Mouse (Mus musculus) hindbrain, embryonic 13.5 days (tissue): Measurements from ENCODE around the gene Gemin5. TPM values are rescaled to one million over a fixed set of nuclear protein-coding genes. Genes with fewer than 3 reads are reported as not detected.
A peak's percentile ranks its signal among the peaks of the same experiment; 100 is the strongest.

ENCODE experiments used
- ATAC-seq: fragments of 200-750 bp; cut with Nextera tagmentation; 2 replicates; pipeline ENCODE4 v1.8.0; 2017; ENCODE audit warnings: moderate TSS enrichment; ENCODE audit not compliant: low FRiP score
- H3K27ac ChIP-seq: fragments of 300-500 bp; sonication (generic); 2 replicates; pipeline ENCODE4 v1.5.1; 2015; ENCODE audit warnings: inconsistent platforms, mild to moderate bottlenecking, moderate library complexity
- H3K27me3 ChIP-seq: fragments of 300-500 bp; sonication (generic); 2 replicates; pipeline ENCODE4 v1.6.1; 2015; ENCODE audit warnings: mild to moderate bottlenecking, inconsistent platforms
- H3K36me3 ChIP-seq: fragments of 300-500 bp; sonication (generic); 2 replicates; pipeline ENCODE4 v1.6.1; 2015; ENCODE audit warnings: mild to moderate bottlenecking, inconsistent platforms
- H3K4me1 ChIP-seq: fragments of 300-500 bp; sonication (generic); replicated peaks from 2 replicates; pipeline ENCODE4 v1.6.1; 2015; ENCODE audit warnings: inconsistent platforms
- H3K4me2 ChIP-seq: fragments of 300-500 bp; sonication (generic); 2 replicates; pipeline ENCODE4 v1.6.1; 2015; ENCODE audit warnings: inconsistent platforms, mild to moderate bottlenecking, moderate library complexity
- H3K4me3 ChIP-seq: fragments of 300-500 bp; sonication (generic); 2 replicates; pipeline ENCODE4 v1.5.1; 2015; ENCODE audit warnings: mild to moderate bottlenecking, inconsistent platforms
- H3K9ac ChIP-seq: fragments of 300-500 bp; sonication (generic); 2 replicates; pipeline ENCODE4 v1.6.1; 2015; ENCODE audit warnings: mild to moderate bottlenecking, inconsistent platforms
- H3K9me3 ChIP-seq: fragments of 300-500 bp; sonication (generic); 2 replicates; pipeline ENCODE4 v1.6.1; 2016; ENCODE audit warnings: inconsistent platforms
- WGBS: fragments of 180-500 bp; shearing (Covaris S2); methylation state at CpG from one replicate; pipeline ENCODE4 v1.1.7; 2015; 5-methylcytosine and 5-hydroxymethylcytosine counted together
- polyA plus RNA-seq: library from polyadenylated mRNA; unstranded; fragments of >200 nt; fragmentation: Nextera tagmentation; extraction: Ambion mirVana; gene quantifications from 2 replicates; pipeline ENCODE4 v1.2.1, GENCODE M21; 2015

Gene Gemin5
- polyA plus RNA-seq, 1 experiment from 2014 or later: 17.0 TPM

DNA sequence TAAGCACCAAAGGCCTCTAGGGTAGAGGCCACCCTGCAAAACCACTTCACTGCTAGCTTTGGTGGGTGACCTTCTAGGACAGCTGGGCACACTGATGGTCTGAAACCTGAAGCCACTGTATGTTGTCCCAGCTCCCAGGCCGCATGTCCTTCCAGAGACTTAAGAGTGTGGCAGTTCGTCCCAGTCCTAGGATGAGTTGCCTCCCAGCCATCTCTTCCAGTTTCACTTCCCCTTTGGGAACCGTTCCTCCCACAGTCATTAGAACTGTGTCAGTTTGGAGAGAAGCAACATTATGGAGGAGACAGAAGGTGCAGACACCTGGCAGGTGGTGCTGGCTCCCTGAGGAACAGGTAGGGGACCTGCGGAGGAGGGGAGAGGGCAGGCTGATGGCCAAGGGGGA, 75.8 kb downstream of the Gemin5 start:
- H3K27ac ChIP-seq: no peak overlapping the region
- 61% methylated on average over 4 of the region's 4 CpGs for WGBS
- no peak for ATAC-seq
- H3K4me3 ChIP-seq: no peak overlapping the region
- peaks cover 2% of the 10 kb centered on the region; the same call in 1 of the 2 replicates for H3K4me1 ChIP-seq
- no peaks in the 10 kb centered on the region for H3K9me3 ChIP-seq
- H3K27me3 ChIP-seq: peaks cover 22% of the 10 kb centered on the region
- no peaks in the 10 kb centered on the region for H3K36me3 ChIP-seq
- 0 out of 2 replicates have a peak overlapping the region, but pooled peaks have one; percentile 7 for H3K4me2 ChIP-seq
- H3K9ac ChIP-seq: no peak overlapping the region

DNA sequence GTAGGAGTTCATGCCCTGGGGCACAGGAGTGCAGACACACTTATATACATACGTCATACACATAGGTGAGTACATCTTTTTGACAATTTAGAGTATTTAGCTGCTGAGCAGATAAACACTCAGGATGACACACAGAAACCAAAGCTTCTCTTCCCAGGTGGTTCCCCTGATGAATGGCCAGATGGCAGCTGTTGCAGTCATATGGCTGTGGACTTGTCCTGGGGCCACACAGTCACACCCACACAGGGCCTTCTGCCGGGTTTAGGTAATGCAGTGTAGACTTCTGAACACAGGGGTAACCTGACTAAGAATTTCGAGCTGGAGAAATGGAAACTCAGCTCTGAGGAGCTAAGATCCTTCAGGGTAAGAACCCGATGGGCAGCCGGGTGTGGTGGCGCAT, 86.6 kb downstream of the Gemin5 start:
- WGBS: 92% methylated on average over 6 of the region's 6 CpGs
- Histone ChIP-seq H3K27ac (no peak overlapping the region), H3K4me1 (no peaks in the 10 kb centered on the region), H3K4me3 (no peak overlapping the region), H3K9me3 (no peaks in the 10 kb centered on the region), H3K4me2 (no peak overlapping the region), H3K27me3 (no peaks in the 10 kb centered on the region), H3K9ac (no peak overlapping the region), H3K36me3 (no peaks in the 10 kb centered on the region)
- ATAC-seq: no peak

GRCm38 (mm10) chr11:58077270-58077669, 91.1 kb downstream of the Gemin5 start:
- Histone ChIP-seq H3K36me3 (no peaks in the 10 kb centered on the region), H3K27ac (no peak overlapping the region), H3K4me3 (no peak overlapping the region), H3K9ac (no peak overlapping the region), H3K27me3 (no peaks in the 10 kb centered on the region), H3K4me2 (no peak overlapping the region), H3K9me3 (no peaks in the 10 kb centered on the region), H3K4me1 (no peaks in the 10 kb centered on the region)
- 74% methylated on average over 4 of the region's 4 CpGs for WGBS
- ATAC-seq: no peak

- Histone ChIP-seq H3K9me3 (no peaks in the 10 kb centered on the region), H3K4me1 (no peaks in the 10 kb centered on the region), H3K36me3 (no peaks in the 10 kb centered on the region), H3K27ac (no peak overlapping the region), H3K27me3 (no peaks in the 10 kb centered on the region), H3K9ac (no peak overlapping the region), H3K4me3 (no peak overlapping the region), H3K4me2 (no peak overlapping the region)
- ATAC-seq: no peak
- WGBS: 90% methylated on average over 3 of the region's 3 CpGs
These were observed 95.4 kb downstream of the Gemin5 start for GRCm38 (mm10) chr11:58072978-58073377.

Other genes with a start within 250 kb of the Gemin5 start
- 16.4 and 17.4 TPM in 2 replicates for gene Larp1, start 159.5 kb downstream of the Gemin5 start, polyA plus RNA-seq
- 0.12 TPM in 1 of 2 replicates, not detected in the other for gene Gm12248, start 75.4 kb downstream of the Gemin5 start, polyA plus RNA-seq
- gene Cnot8, start 64.4 kb downstream of the Gemin5 start, polyA plus RNA-seq: 114 and 117 TPM in 2 replicates
- 104 and 108 TPM in 2 replicates for gene Mrpl22, start 3.1 kb upstream of the Gemin5 start, polyA plus RNA-seq
- 1.6 and 1.7 TPM in 2 replicates for gene Igtp, start 31.0 kb upstream of the Gemin5 start, polyA plus RNA-seq
- 0.75 and 0.99 TPM in 2 replicates for gene Irgm2, start 31.1 kb upstream of the Gemin5 start, polyA plus RNA-seq
- 0.08 TPM in 1 of 2 replicates, not detected in the other for gene 4930438A08Rik, start 106.3 kb upstream of the Gemin5 start, polyA plus RNA-seq
- gene Zfp692, start 138.5 kb upstream of the Gemin5 start, polyA plus RNA-seq: 26.7 and 27.1 TPM in 2 replicates
- gene Zfp672, start 161.8 kb upstream of the Gemin5 start, polyA plus RNA-seq: 38.4 and 40.2 TPM in 2 replicates
- 48.5 and 49.9 TPM in 2 replicates for gene Sh3bp5l, start 162.2 kb upstream of the Gemin5 start, polyA plus RNA-seq
- gene Lypd8, start 210.5 kb upstream of the Gemin5 start, polyA plus RNA-seq: not detected in 2 replicates